Comparison of ENCODE assay signal across 16 mouse cellular contexts in genomic region chrX:133683961-133684360, GRCm38 (mm10). TPM values are rescaled to one million over a fixed set of nuclear protein-coding genes. Genes with fewer than 3 reads are reported as not detected.
DNase-seq lines count a peak whose midpoint lies in the region; ATAC-seq and TF ChIP-seq lines count a peak whose summit lies in the region.
"Had no signal": no experiment of that assay in that cellular context is flagged by ENCODE, and none has a peak within 500 bp of the region (broad histone marks: within the 10 kb centered on the region; RNA-seq: fewer than 3 reads in every experiment).

No protein-coding gene starts in this region.

- TF ChIP-seq CTCF in stomach, postnatal 0 days (IDR thresholded peaks at IDR 0.05; ENCODE audit: low read depth) = no peak
- peak; percentile 14; the same call in 1 of the 2 replicates for TF ChIP-seq CTCF in forebrain, postnatal 0 days (IDR thresholded peaks at IDR 0.05; ENCODE audit: low read depth)

- H3K9me3 ChIP-seq in stomach, embryonic 16.5 days (replicated peaks; ENCODE audit: control insufficient read depth, low read length) = no peaks in the 10 kb centered on the region; the same call in 1 of the 2 replicates
- H3K9me3 ChIP-seq in stomach, postnatal 0 days (ENCODE audit: control insufficient read depth, low read length) = no peaks in the 10 kb centered on the region
- H3K9me3 ChIP-seq in forebrain, postnatal 0 days (ENCODE audit: low read length) = no peaks in the 10 kb centered on the region
- H3K9me3 ChIP-seq in midbrain, embryonic 12.5 days = no peaks in the 10 kb centered on the region
- H3K9me3 ChIP-seq in intestine, embryonic 16.5 days (ENCODE audit: control insufficient read depth, low read length) = no peaks in the 10 kb centered on the region
- H3K9me3 ChIP-seq: embryonic facial prominence, embryonic 15.5 days had no signal

- no peak overlapping the region for H3K27ac ChIP-seq in stomach, embryonic 16.5 days (ENCODE audit: low read length)
- no peak overlapping the region for H3K27ac ChIP-seq in stomach, postnatal 0 days (replicated peaks)
- no peak overlapping the region for H3K27ac ChIP-seq in forebrain, postnatal 0 days (ENCODE audit: low read depth, low read length)
- no peak overlapping the region for H3K27ac ChIP-seq in midbrain, embryonic 12.5 days (replicated peaks)
- no peak overlapping the region for H3K27ac ChIP-seq in intestine, embryonic 16.5 days (ENCODE audit: low read length)
- H3K27ac ChIP-seq: embryonic facial prominence, embryonic 15.5 days; kidney, postnatal 0 days had no signal

- WGBS in stomach, embryonic 16.5 days = 42% methylated on average over 3 of the region's 3 CpGs
- 41% methylated on average over 3 of the region's 3 CpGs for WGBS in stomach, postnatal 0 days
- WGBS in forebrain, postnatal 0 days = 36% methylated on average over 3 of the region's 3 CpGs
- WGBS in midbrain, embryonic 12.5 days = 38% methylated on average over 3 of the region's 3 CpGs
- 45% methylated on average over 3 of the region's 3 CpGs for WGBS in intestine, embryonic 16.5 days

- H3K4me2 ChIP-seq in stomach, embryonic 16.5 days (ENCODE audit: low read depth, low read length) = 0 out of 2 replicates have a peak overlapping the region, but pooled peaks have one; percentile 12
- H3K4me2 ChIP-seq in stomach, postnatal 0 days (replicated peaks; ENCODE audit: low read depth) = no peak overlapping the region
- H3K4me2 ChIP-seq in forebrain, postnatal 0 days (ENCODE audit: low read depth) = peak overlapping the region; percentile 67
- peak overlapping the region; percentile 75 for H3K4me2 ChIP-seq in midbrain, embryonic 12.5 days (replicated peaks)
- H3K4me2 ChIP-seq in intestine, embryonic 16.5 days (ENCODE audit: low read depth, low read length) = no peak overlapping the region

- H3K36me3 ChIP-seq in stomach, embryonic 16.5 days (ENCODE audit: control insufficient read depth, insufficient read depth, low read length) = no peaks in the 10 kb centered on the region
- no peaks in the 10 kb centered on the region for H3K36me3 ChIP-seq in stomach, postnatal 0 days (ENCODE audit: control insufficient read depth, insufficient read depth, low read length)
- H3K36me3 ChIP-seq in forebrain, postnatal 0 days (ENCODE audit: insufficient read depth) = no peaks in the 10 kb centered on the region
- no peaks in the 10 kb centered on the region for H3K36me3 ChIP-seq in midbrain, embryonic 12.5 days
- no peaks in the 10 kb centered on the region for H3K36me3 ChIP-seq in intestine, embryonic 16.5 days (ENCODE audit: control insufficient read depth, insufficient read depth, low read length)
- H3K36me3 ChIP-seq: embryonic facial prominence, embryonic 15.5 days had no signal

- H3K9ac ChIP-seq in stomach, embryonic 16.5 days (ENCODE audit: low read length) = no peak overlapping the region
- H3K9ac ChIP-seq in stomach, postnatal 0 days (ENCODE audit: low read length) = no peak overlapping the region
- no peak overlapping the region for H3K9ac ChIP-seq in forebrain, postnatal 0 days
- H3K9ac ChIP-seq in midbrain, embryonic 12.5 days (replicated peaks) = no peak overlapping the region
- H3K9ac ChIP-seq in intestine, embryonic 16.5 days (ENCODE audit: low read depth, low read length) = no peak overlapping the region
- H3K9ac ChIP-seq: embryonic facial prominence, embryonic 15.5 days had no signal

- ATAC-seq in stomach, embryonic 16.5 days (ENCODE audit: insufficient read depth, low FRiP score) = no peak
- no peak for ATAC-seq in stomach, postnatal 0 days (ENCODE audit: low FRiP score, low TSS enrichment)
- no peak for ATAC-seq in forebrain, postnatal 0 days
- ATAC-seq in midbrain, embryonic 12.5 days (ENCODE audit: low FRiP score, low read depth) = no peak
- ATAC-seq in intestine, embryonic 16.5 days = no peak

- TF ChIP-seq EP300 in stomach, postnatal 0 days (optimal IDR thresholded peaks at IDR 0.05) = no peak

- H3K4me3 ChIP-seq in stomach, embryonic 16.5 days (replicated peaks; ENCODE audit: low read length) = no peak overlapping the region; the same call in 1 of the 2 replicates
- no peak overlapping the region for H3K4me3 ChIP-seq in stomach, postnatal 0 days (ENCODE audit: low read depth, low read length)
- H3K4me3 ChIP-seq in forebrain, postnatal 0 days (ENCODE audit: low read depth, low read length) = peak overlapping the region; percentile 50
- peak overlapping the region; percentile 55 for H3K4me3 ChIP-seq in midbrain, embryonic 12.5 days
- no peak overlapping the region for H3K4me3 ChIP-seq in intestine, embryonic 16.5 days (ENCODE audit: low read length)
- H3K4me3 ChIP-seq: embryonic facial prominence, embryonic 15.5 days had no signal

- H3K4me1 ChIP-seq in stomach, embryonic 16.5 days (ENCODE audit: control insufficient read depth, insufficient read depth, low read length) = peaks cover 3% of the 10 kb centered on the region; the same call in 1 of the 2 replicates
- no peaks in the 10 kb centered on the region for H3K4me1 ChIP-seq in stomach, postnatal 0 days (replicated peaks; ENCODE audit: control insufficient read depth, insufficient read depth)
- H3K4me1 ChIP-seq in forebrain, postnatal 0 days (ENCODE audit: insufficient read depth) = no peaks in the 10 kb centered on the region
- H3K4me1 ChIP-seq in midbrain, embryonic 12.5 days = no peaks in the 10 kb centered on the region
- H3K4me1 ChIP-seq in intestine, embryonic 16.5 days (ENCODE audit: control insufficient read depth, insufficient read depth, low read length) = no peaks in the 10 kb centered on the region

- H3K27me3 ChIP-seq in stomach, embryonic 16.5 days (ENCODE audit: control insufficient read depth, insufficient read depth, low read length) = peaks cover 17% of the 10 kb centered on the region
- H3K27me3 ChIP-seq in stomach, postnatal 0 days (ENCODE audit: control insufficient read depth, insufficient read depth, low read length) = no peaks in the 10 kb centered on the region
- H3K27me3 ChIP-seq in forebrain, postnatal 0 days (ENCODE audit: insufficient read depth, low read length) = no peaks in the 10 kb centered on the region
- H3K27me3 ChIP-seq in midbrain, embryonic 12.5 days = peaks cover 38% of the 10 kb centered on the region
- peaks cover 31% of the 10 kb centered on the region for H3K27me3 ChIP-seq in intestine, embryonic 16.5 days (replicated peaks; ENCODE audit: control insufficient read depth, insufficient read depth, low read length)

- no peak for DNase-seq in stomach, postnatal 0 days (ENCODE audit: low spot score)
- no peak for DNase-seq in forebrain, postnatal 0 days
- no peak for DNase-seq in kidney, adult 11 months
- no peak for DNase-seq in left cerebral cortex, adult 9 months (ENCODE audit: low spot score in 2 of 2)
- DNase-seq in spleen, postnatal 36 days (ENCODE audit: low spot score in 2 of 2) = no peak
- DNase-seq: adrenal gland, postnatal 36 days; cerebellum, adult 9-10 months; gastrocnemius, postnatal 25 days; heart, postnatal 14 days; thymus, adult 18-20 months had no signal

RNA-seq across cellular contexts. Expression of gene Pcdh19, which starts 4.8 kb away (rescaled TPM):
- polyA plus RNA-seq in stomach, embryonic 16.5 days (2015; fragmentation: Nextera tagmentation; extraction: Ambion mirVana) = 3.2 and 4.2 TPM in 2 replicates
- polyA plus RNA-seq in stomach, postnatal 0 days (2015; fragmentation: Nextera tagmentation; extraction: Ambion mirVana) = 1.2 and 2.5 TPM in 2 replicates
- total RNA-seq in forebrain, postnatal 0 days (2014; rRNA removed) = 44.9 and 67.1 TPM in 2 replicates
- 15.8 and 23.6 TPM in 2 replicates for polyA plus RNA-seq in forebrain, postnatal 0 days (2015; fragmentation: Nextera tagmentation; extraction: Ambion mirVana)
- 10.2 and 14.1 TPM in 2 replicates for polyA plus RNA-seq in midbrain, embryonic 12.5 days (2016; fragmentation: Nextera tagmentation; extraction: Ambion mirVana)
- polyA plus RNA-seq in intestine, embryonic 16.5 days (2015; fragmentation: Nextera tagmentation; extraction: Ambion mirVana) = 0.98 and 1.6 TPM in 2 replicates
- total RNA-seq: megakaryocyte progenitor cell, adult 5-6 weeks had no signal

Comparison
In these comparisons a context has a peak if more than half of its experiments do, and no peak if none do; other contexts are left out.
1. H3K4me2 ChIP-seq: peak in stomach, embryonic 16.5 days (single experiment), forebrain, postnatal 0 days (single experiment) and midbrain, embryonic 12.5 days (single experiment); none in stomach, postnatal 0 days (single experiment) and intestine, embryonic 16.5 days (single experiment).
2. H3K4me3 ChIP-seq: peak in forebrain, postnatal 0 days (single experiment) and midbrain, embryonic 12.5 days (single experiment); none in stomach, embryonic 16.5 days (single experiment), stomach, postnatal 0 days (single experiment) and intestine, embryonic 16.5 days (single experiment).